Mouse (Mus musculus) brain, embryonic 14.5 days (tissue): ENCODE data around the gene Lzic.

Source experiments
- CTCF ChIP-seq: fragments of 200-500 bp; IDR thresholded peaks from 2 replicates; pipeline ENCODE4 v1.5.1; 2012; ENCODE audit warnings: inconsistent platforms, mild to moderate bottlenecking, moderate library complexity, borderline replicate concordance; ENCODE audit not compliant: insufficient read depth, insufficient read length; ENCODE audit errors: extremely low read depth
- POLR2A ChIP-seq: fragments of 200-500 bp; IDR thresholded peaks from 2 replicates; pipeline ENCODE4 v1.6.1; 2012; ENCODE audit warnings: mild to moderate bottlenecking, inconsistent platforms, borderline replicate concordance; ENCODE audit not compliant: poor library complexity, insufficient read depth, insufficient read length, severe bottlenecking; ENCODE audit errors: extremely low read depth

- TF ChIP-seq CTCF: no peak
- no peak for TF ChIP-seq POLR2A
Measured at GRCm38 (mm10) chr4:149457831-149458430, 27.1 kb upstream of the Lzic start.
